Mouse (Mus musculus) spleen, adult 2 months (tissue): ENCODE measurements at regions not wholly inside any gene's neighbourhood (a gene's known extent, or its start where the extent isn't known, plus 50 kb on each side); places are given as distances from the start of the nearest gene placed in this dataset.

Experiments
- CTCF ChIP-seq: fragments of 200-500 bp; IDR thresholded peaks from 2 replicates; pipeline ENCODE4 v1.5.1; 2011; ENCODE audit warnings: mild to moderate bottlenecking, inconsistent platforms; ENCODE audit not compliant: insufficient read depth, insufficient read length, insufficient replicate concordance; ENCODE audit errors: extremely low read depth
- POLR2A ChIP-seq: fragments of 200-500 bp; IDR thresholded peaks from 2 replicates; pipeline ENCODE4 v1.6.1; 2011; ENCODE audit warnings: low read depth, low read length, inconsistent platforms

DNA sequence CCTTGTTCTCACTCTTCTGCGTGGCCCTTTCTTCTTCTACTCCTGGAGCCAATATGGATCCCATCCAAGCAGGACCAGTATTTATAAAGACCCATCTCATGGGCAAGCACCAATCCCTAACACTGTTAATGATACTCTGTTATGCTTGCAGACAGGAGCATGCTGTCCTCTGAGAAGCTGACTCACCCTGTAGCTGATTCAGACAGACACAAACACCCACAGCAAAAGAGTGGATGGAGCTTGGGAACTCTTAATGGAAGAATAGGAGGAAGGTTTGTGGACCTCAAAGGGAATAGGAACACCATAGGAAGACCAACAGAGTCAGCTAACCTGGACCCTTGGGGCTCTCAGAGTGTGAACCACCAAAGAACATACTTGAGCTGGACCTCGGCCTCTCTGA, 50.3 kb upstream of the Nck2 start:
- TF ChIP-seq CTCF: no peak
- TF ChIP-seq POLR2A: no peak
